Mouse (Mus musculus) T-helper 2 cell (primary cell): Measurements from ENCODE around the gene Scarf1.

ENCODE experiments used
- in situ Hi-C: fragments of 300-600 bp; cut with MboI, MseI; formaldehyde crosslinking; loops from one replicate; pipeline ENCODE4 v1.15.1; 2025; ENCODE audit warnings: high pct_unique_total_duplicates

Gene Scarf1

GRCm38 (mm10) chr11:75513336-75513735 lies at the start of gene Scarf1:
Gene Scarf1, plus strand, starts transcription at chr11:75513540.
- in situ Hi-C loops: no loop called here

DNA sequence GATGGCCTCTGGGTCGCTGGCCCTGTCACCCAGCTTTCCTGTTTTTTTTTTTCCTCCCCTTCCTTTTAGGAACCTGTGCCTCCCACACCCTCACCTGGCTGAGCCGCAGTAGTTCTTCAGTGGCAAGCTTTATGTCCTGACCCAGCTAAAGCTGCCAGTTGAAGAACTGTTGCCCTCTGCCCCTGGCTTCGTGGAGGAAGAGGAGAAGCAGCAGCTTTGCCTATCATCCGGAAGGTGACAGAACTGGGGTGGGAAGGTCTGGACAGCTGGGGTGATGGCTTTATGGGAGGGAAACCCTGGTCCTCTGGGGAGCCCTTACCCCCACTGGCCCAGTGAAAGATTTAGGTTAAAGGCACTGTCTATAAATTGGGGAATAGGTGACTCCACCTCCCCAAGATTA lies 49.7 kb upstream of the Scarf1 start:
- in situ Hi-C loops: no loop called here

GRCm38 (mm10) chr11:75464417-75464816 lies 48.9 kb upstream of the Scarf1 start:
- in situ Hi-C loops: no loop called here

GRCm38 (mm10) chr11:75465051-75465450 lies 48.3 kb upstream of the Scarf1 start:
- in situ Hi-C loops: no loop called here

- in situ Hi-C loops: no loop called here
Observed at GRCm38 (mm10) chr11:75466731-75467505, 46.4 kb upstream of the Scarf1 start.

DNA sequence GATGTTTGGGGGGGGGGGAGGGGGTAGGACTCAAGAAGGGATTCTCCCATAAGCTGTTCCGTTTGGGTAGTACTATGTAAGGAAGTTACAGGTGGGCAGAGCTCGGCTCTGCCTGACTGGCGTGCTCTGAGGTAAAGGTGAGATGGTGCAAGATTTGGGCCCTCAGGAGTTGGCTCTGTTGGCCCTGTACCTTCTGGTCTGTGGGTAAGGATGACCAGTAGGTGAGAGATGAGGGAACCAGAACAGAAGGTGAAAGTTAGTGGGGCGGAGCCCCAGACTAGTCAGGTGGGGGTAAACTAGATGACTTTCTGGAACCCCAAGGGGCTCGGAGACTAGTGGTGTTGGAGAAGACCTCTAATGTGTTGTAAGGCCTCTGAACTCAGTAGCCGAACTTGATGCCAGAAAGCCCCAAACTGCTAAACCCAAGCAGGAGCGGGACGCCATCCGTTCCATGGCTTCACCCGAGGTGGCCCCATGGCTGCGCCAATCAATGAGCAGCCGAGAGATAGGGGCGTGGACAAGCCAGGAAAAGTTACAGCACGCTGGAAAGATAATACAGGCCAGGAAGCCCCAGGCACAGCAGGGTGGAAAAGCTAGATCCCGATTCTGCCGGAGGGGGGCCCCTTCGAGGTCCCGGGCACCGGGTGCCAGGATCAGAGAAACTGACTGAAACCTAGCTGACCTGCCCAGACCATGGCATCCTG lies 45.7 kb upstream of the Scarf1 start:
- in situ Hi-C loops: no loop called here

DNA sequence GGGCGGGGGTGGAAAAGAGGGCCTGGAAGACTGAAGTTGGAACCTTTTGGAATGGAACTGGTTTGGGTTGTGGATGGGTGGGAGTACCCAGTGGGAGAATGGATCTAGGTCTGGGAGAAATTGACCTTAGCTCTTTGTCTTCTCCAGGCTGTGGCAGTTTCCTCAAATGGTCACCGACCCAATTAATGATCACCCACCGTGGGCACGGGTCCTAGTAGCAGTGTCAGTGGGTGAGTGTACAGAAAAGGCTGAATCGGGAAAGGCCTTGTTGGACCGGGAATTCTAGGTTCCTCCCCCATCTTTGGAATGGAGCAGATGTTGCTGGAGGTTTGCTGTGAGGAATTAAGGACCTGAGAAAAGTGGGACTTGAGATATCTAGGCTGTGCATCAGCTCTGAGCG lies 44.9 kb upstream of the Scarf1 start:
- in situ Hi-C loops: no loop called here

- in situ Hi-C loops: no loop called here
Observed at GRCm38 (mm10) chr11:75469261-75469660, 44.1 kb upstream of the Scarf1 start.

DNA sequence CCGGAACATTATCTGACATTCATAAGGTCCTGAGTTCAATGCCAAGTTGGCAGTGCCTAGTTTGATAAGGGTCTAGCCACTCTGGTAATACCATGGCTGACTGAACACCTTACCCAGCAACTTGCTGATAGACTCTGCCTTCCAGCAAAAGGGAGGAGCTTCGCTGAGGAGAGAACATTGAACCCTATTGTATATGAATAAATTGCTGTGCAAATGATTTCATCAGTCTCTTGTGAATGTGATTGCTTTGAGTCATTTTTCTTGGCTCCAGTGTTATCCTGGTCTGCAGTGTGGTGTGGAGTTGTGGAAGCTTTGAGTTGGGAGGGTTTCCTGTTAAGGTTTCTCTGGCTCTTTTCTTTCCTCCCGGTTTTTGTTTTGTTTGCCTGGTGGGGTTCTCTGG lies 42.7 kb upstream of the Scarf1 start:
- in situ Hi-C loops: no loop called here

- in situ Hi-C loops: no loop called here
Observed at GRCm38 (mm10) chr11:75472469-75473081, 40.8 kb upstream of the Scarf1 start.

- in situ Hi-C loops: no loop called here
Observed at GRCm38 (mm10) chr11:75473376-75473775, 40.0 kb upstream of the Scarf1 start.

GRCm38 (mm10) chr11:75486192-75486591 lies 27.1 kb upstream of the Scarf1 start:
- in situ Hi-C loops: no loop called here

- in situ Hi-C loops: no loop called here
Observed at GRCm38 (mm10) chr11:75486601-75487285, 26.6 kb upstream of the Scarf1 start, which contains the start of gene Prpf8. Gene Prpf8, plus strand, starts transcription at chr11:75486816.

- in situ Hi-C loops: no loop called here
Observed at GRCm38 (mm10) chr11:75487496-75487895, 25.8 kb upstream of the Scarf1 start.

- in situ Hi-C loops: no loop called here
Observed at GRCm38 (mm10) chr11:75494296-75495049, 18.9 kb upstream of the Scarf1 start.

- in situ Hi-C loops: no loop called here
Observed at GRCm38 (mm10) chr11:75498126-75498525, 15.2 kb upstream of the Scarf1 start.

GRCm38 (mm10) chr11:75508162-75508561 lies 5.2 kb upstream of the Scarf1 start:
- in situ Hi-C loops: no loop called here

- in situ Hi-C loops: no loop called here
Observed at GRCm38 (mm10) chr11:75508904-75509303, 4.4 kb upstream of the Scarf1 start.

- in situ Hi-C loops: no loop called here
Observed at GRCm38 (mm10) chr11:75509741-75510626, 3.4 kb upstream of the Scarf1 start, which contains the start of gene Rilp. Gene Rilp, plus strand, starts transcription at chr11:75510094.

DNA sequence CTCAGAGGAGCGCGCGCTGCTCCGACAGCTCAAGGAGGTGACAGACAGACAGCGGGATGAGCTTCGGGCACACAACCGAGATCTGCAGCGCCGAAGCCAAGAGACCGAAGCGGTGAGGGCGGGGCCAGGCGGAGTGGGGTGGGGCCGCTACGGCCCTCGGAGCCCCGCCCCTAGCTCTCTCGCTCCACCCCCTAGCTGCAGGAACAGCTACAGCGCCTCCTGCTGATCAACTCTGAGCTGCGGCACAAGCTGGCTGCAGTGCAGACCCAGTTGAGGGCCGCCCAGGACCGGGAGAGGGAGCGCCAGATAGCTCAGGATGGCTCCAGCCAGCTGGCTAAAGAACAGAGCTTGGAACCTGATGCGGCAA lies 2.7 kb upstream of the Scarf1 start:
- in situ Hi-C loops: no loop called here
